Mouse (Mus musculus): Measurements from ENCODE around the gene Bbs9. TPM values are rescaled to one million over a fixed set of nuclear protein-coding genes. Genes with fewer than 3 reads are reported as not detected.

The Bbs9 gene
- total and polyA plus RNA-seq, 2 experiments from 2014 or later = 22.6 to 40.0 TPM

- Histone ChIP-seq H3K4me1 (ENCODE audit: insufficient read depth, low read length) (no peaks in the 10 kb centered on the region), H3K9ac (replicated peaks; ENCODE audit: low read length, poor library complexity, severe bottlenecking) (no peak overlapping the region), H3K4me2 (ENCODE audit: low read depth, low read length, poor library complexity, severe bottlenecking) (no peak overlapping the region), H3K36me3 (ENCODE audit: insufficient read depth, low read length) (no peaks in the 10 kb centered on the region), H3K27ac (ENCODE audit: low read depth, low read length) (no peak overlapping the region), H3K9me3 (ENCODE audit: low read length) (0 out of 2 replicates have a peak, but pooled peaks cover 3% of the 10 kb centered on the region), H3K27me3 (ENCODE audit: insufficient read depth, low read length) (no peaks in the 10 kb centered on the region), H3K4me3 (ENCODE audit: low read depth, low read length) (no peak overlapping the region)
- ATAC-seq (ENCODE audit: low FRiP score) (no peak), DNase-seq (ENCODE audit: low spot score) (no peak)
- 78% methylated on average over 1 of the region's 1 CpGs for WGBS
- no peak for TF ChIP-seq CTCF (IDR thresholded peaks at IDR 0.05)
Measured at GRCm38 (mm10) chr9:22702065-22702611, 226.6 kb downstream of the Bbs9 start.

DNA sequence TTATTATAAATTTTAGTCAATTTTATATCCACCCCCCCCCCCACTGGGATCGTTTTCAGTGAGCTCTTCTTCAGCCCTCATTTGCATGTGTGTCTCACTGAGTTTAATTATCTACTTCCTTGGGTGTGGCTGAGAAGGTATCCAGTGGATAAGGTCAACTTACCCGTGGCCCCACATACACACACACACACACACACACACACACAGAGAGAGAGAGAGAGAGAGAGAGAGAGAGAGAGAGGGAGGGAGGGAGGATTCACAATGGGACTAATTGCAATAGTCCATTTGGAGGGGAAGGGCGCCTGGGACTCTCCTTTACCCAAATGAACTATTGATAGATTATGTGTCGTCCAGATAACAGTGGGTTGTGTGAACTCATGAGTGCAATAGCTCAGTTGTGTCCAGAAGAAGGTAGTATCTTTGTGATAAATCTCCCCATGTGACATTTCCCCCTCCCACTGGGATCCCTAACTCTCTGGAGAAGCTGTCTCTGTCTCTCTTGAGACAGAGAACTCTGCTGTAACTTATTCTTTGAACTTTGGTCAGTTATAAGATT lies 227.4 kb downstream of the Bbs9 start:
- no peak overlapping the region for H3K4me2 ChIP-seq (ENCODE audit: low read depth, low read length, poor library complexity, severe bottlenecking)
- WGBS = 90% methylated on average over 4 of the region's 4 CpGs
- no peak for DNase-seq (ENCODE audit: low spot score)
- no peak for TF ChIP-seq CTCF (IDR thresholded peaks at IDR 0.05)
- H3K4me1 ChIP-seq (ENCODE audit: insufficient read depth, low read length) = no peaks in the 10 kb centered on the region
- no peak overlapping the region for H3K27ac ChIP-seq (ENCODE audit: low read depth, low read length)
- H3K9me3 ChIP-seq (ENCODE audit: low read length) = 0 out of 2 replicates have a peak, but pooled peaks cover 3% of the 10 kb centered on the region
- no peak overlapping the region for H3K4me3 ChIP-seq (ENCODE audit: low read depth, low read length)
- no peaks in the 10 kb centered on the region for H3K27me3 ChIP-seq (ENCODE audit: insufficient read depth, low read length)
- no peak for ATAC-seq (ENCODE audit: low FRiP score)
- no peaks in the 10 kb centered on the region for H3K36me3 ChIP-seq (ENCODE audit: insufficient read depth, low read length)
- no peak overlapping the region for H3K9ac ChIP-seq (replicated peaks; ENCODE audit: low read length, poor library complexity, severe bottlenecking)

DNA sequence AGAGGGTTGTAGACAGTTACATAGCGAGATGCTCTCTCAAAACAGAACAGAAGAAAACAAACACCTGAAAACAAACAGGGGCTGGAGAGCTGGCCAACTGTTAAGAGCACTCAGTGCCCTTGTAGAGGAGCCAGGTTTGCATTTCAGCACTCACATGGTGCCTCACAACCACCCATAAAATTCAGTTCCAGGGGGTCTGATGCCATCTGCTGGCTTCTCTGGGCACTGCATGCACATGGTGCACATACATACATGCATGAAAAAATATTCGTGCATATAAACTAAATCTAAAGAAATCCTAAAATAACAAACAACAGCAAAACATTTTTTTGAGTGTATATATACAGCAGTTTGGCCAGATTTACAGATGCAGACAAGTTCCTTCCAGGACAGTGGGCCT lies 228.0 kb downstream of the Bbs9 start:
- Histone ChIP-seq H3K36me3 (ENCODE audit: insufficient read depth, low read length) (no peaks in the 10 kb centered on the region), H3K4me3 (ENCODE audit: low read depth, low read length) (no peak overlapping the region), H3K27ac (ENCODE audit: low read depth, low read length) (no peak overlapping the region), H3K27me3 (ENCODE audit: insufficient read depth, low read length) (no peaks in the 10 kb centered on the region), H3K4me2 (ENCODE audit: low read depth, low read length, poor library complexity, severe bottlenecking) (no peak overlapping the region), H3K9me3 (ENCODE audit: low read length) (0 out of 2 replicates have a peak, but pooled peaks cover 3% of the 10 kb centered on the region), H3K9ac (replicated peaks; ENCODE audit: low read length, poor library complexity, severe bottlenecking) (no peak overlapping the region), H3K4me1 (ENCODE audit: insufficient read depth, low read length) (no peaks in the 10 kb centered on the region)
- DNase-seq (ENCODE audit: low spot score) (no peak), ATAC-seq (ENCODE audit: low FRiP score) (no peak)
- 93% methylated on average over 2 of the region's 2 CpGs for WGBS
- peak; percentile 45 for TF ChIP-seq CTCF (IDR thresholded peaks at IDR 0.05)

DNA sequence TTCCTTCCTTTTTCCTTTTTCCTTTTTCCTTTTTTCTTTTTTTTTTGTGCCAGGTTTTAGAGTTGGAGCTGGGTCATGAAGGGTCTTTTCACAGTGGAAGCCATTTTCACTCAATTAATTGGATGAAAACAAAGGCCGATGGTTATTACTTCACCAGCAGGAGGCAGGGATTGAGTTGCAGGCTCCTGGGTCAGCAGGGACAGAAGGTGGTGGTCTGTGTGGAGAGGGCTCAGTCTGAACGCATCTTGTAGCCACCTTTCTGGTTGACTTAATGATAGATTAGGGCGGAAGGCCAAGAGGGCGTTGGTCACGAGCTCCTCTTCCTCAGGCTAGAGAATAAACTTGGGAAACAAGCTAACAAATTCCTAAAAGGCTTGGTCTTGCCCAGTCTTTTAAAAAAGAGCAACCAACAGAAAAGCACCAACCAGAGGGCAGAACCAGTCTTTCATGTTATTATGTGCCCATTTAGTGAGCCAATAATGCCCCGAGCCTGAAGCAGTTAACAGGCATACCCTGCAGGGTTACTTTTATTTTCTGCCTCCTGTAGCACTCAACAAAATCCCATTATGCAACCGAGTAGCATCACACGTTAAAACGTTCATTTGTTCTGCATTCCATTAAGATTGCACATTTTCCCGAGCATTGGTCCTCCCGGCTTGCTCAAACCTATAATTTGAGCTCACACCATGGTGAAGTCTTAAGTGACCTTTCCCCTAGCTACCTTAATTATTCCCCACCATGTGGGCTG lies 231.8 kb downstream of the Bbs9 start:
- DNase-seq (ENCODE audit: low spot score) = no peak
- no peaks in the 10 kb centered on the region for H3K9me3 ChIP-seq (ENCODE audit: low read length)
- no peak for ATAC-seq (ENCODE audit: low FRiP score)
- H3K36me3 ChIP-seq (ENCODE audit: insufficient read depth, low read length) = no peaks in the 10 kb centered on the region
- WGBS = 38% methylated on average over 11 of the region's 11 CpGs
- no peak overlapping the region for H3K4me2 ChIP-seq (ENCODE audit: low read depth, low read length, poor library complexity, severe bottlenecking)
- no peak overlapping the region for H3K4me3 ChIP-seq (ENCODE audit: low read depth, low read length)
- no peaks in the 10 kb centered on the region for H3K27me3 ChIP-seq (ENCODE audit: insufficient read depth, low read length)
- 0 out of 2 replicates have a peak, but pooled peaks have one; percentile 8 for TF ChIP-seq CTCF (IDR thresholded peaks at IDR 0.05)
- no peak overlapping the region for H3K27ac ChIP-seq (ENCODE audit: low read depth, low read length)
- no peak overlapping the region for H3K9ac ChIP-seq (replicated peaks; ENCODE audit: low read length, poor library complexity, severe bottlenecking)
- H3K4me1 ChIP-seq (ENCODE audit: insufficient read depth, low read length) = no peaks in the 10 kb centered on the region

DNA sequence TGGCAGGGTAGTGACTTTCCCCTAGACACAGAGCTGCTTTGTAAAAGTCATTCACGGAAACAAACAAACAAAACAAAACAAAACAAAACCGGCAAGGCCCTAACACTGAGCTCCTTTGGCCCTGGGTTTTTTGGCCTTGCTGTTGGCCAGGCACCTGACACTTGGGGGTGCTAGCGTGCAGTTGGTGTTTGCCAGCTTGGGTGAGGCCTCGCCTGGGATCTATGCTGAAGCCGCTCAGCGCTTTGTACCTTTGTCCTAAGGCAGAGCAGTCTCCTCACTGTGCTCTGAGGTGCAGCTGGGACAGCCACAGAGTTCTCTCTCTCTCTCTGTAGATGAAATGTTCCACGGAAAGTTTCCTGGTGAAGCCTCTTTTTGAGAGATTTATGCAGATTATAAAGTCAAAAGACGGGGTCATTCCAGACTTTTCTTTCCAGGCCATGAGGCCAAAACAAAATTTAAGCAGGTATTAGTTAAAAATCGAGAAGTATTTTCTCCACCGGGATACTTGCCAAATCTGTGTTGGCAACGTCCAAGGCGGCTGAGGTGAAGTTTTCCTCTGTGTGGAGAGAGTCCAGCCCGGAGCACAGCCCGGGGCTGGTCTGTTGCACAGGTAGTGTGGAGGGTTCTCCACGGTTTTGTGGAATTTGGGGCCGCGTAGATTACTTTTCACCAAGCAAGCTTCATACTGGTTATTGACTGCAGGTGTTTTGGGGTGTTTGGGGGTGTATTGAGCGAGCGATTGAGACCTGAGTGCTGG lies 233.6 kb downstream of the Bbs9 start:
- H3K4me3 ChIP-seq (ENCODE audit: low read depth, low read length) = no peak overlapping the region
- no peak overlapping the region for H3K27ac ChIP-seq (ENCODE audit: low read depth, low read length)
- no peak overlapping the region for H3K9ac ChIP-seq (replicated peaks; ENCODE audit: low read length, poor library complexity, severe bottlenecking)
- TF ChIP-seq CTCF (IDR thresholded peaks at IDR 0.05) = peak; percentile 75
- DNase-seq (ENCODE audit: low spot score) (peak; percentile 73), ATAC-seq (ENCODE audit: low FRiP score) (peak; percentile 56; the same call in 1 of the 2 replicates)
- no peaks in the 10 kb centered on the region for H3K27me3 ChIP-seq (ENCODE audit: insufficient read depth, low read length)
- WGBS = 51% methylated on average over 19 of the region's 19 CpGs
- H3K4me1 ChIP-seq (ENCODE audit: insufficient read depth, low read length) = no peaks in the 10 kb centered on the region
- no peaks in the 10 kb centered on the region for H3K36me3 ChIP-seq (ENCODE audit: insufficient read depth, low read length)
- no peak overlapping the region for H3K4me2 ChIP-seq (ENCODE audit: low read depth, low read length, poor library complexity, severe bottlenecking)
- H3K9me3 ChIP-seq (ENCODE audit: low read length) = no peaks in the 10 kb centered on the region
